Mouse (Mus musculus): Measurements from ENCODE around the gene Tnc. TPM values are rescaled to one million over a fixed set of nuclear protein-coding genes. Genes with fewer than 3 reads are reported as not detected.

Gene Tnc
- polyA plus RNA-seq, 1 experiment: 0.51 TPM

GRCm38 (mm10) chr4:63990216-63990615 is 56.6 kb downstream of the Tnc start:
- Histone ChIP-seq H3K27ac (ENCODE audit: insufficient read depth, low read length) (no peak overlapping the region), H3K4me1 (ENCODE audit: control insufficient read depth, insufficient read depth, insufficient read length) (no peaks in the 10 kb centered on the region), H3K4me3 (ENCODE audit: extremely low read depth, insufficient read depth, insufficient read length) (no peak overlapping the region), H3K27me3 (ENCODE audit: control insufficient read depth, insufficient read depth, low read length) (no peaks in the 10 kb centered on the region), H3K36me3 (ENCODE audit: control insufficient read depth, insufficient read depth, low read length) (no peaks in the 10 kb centered on the region)
- WGBS: 95% methylated on average over 1 of the region's 1 CpGs
- TF ChIP-seq CTCF (IDR thresholded peaks at IDR 0.05; ENCODE audit: extremely low read depth, insufficient read depth, insufficient read length, insufficient replicate concordance): no peak
- TF ChIP-seq POLR2A (IDR thresholded peaks at IDR 0.05; ENCODE audit: low read depth, low read length): no peak
- DNase-seq (ENCODE audit: low read depth in 1 of 2, low spot score in 2 of 2): no peak

- H3K4me1 ChIP-seq (ENCODE audit: control insufficient read depth, insufficient read depth, insufficient read length): no peaks in the 10 kb centered on the region
- TF ChIP-seq CTCF (IDR thresholded peaks at IDR 0.05; ENCODE audit: extremely low read depth, insufficient read depth, insufficient read length, insufficient replicate concordance) (no peak), POLR2A (IDR thresholded peaks at IDR 0.05; ENCODE audit: low read depth, low read length) (no peak)
- H3K4me3 ChIP-seq (ENCODE audit: extremely low read depth, insufficient read depth, insufficient read length): no peak overlapping the region
- 91% methylated on average over 5 of the region's 5 CpGs for WGBS
- no peak overlapping the region for H3K27ac ChIP-seq (ENCODE audit: insufficient read depth, low read length)
- no peak for DNase-seq (ENCODE audit: low read depth in 1 of 2, low spot score in 2 of 2)
- no peaks in the 10 kb centered on the region for H3K36me3 ChIP-seq (ENCODE audit: control insufficient read depth, insufficient read depth, low read length)
- no peaks in the 10 kb centered on the region for H3K27me3 ChIP-seq (ENCODE audit: control insufficient read depth, insufficient read depth, low read length)
Measured at GRCm38 (mm10) chr4:63988090-63988489, 58.7 kb downstream of the Tnc start.

DNA sequence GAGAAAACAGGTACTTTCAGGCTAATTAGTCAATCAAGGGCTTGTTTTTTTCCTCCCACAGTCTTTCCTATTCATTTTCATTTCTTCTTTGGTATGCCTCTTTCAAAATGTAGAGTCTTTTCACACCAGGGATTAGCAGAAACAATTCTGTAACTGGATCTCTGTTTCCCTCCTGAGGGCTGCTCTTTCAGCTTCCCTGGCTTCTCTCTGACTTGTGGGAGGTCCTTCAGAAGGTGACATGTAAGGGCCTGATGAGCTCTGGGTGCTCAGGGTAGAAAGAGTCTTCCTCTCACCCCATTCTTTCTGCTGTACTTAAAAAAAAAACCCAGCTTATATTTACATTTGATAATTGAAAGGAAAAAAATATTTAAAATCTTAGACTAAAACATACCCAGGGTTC is 60.2 kb downstream of the Tnc start:
- DNase-seq (ENCODE audit: low read depth in 1 of 2, low spot score in 2 of 2): no peak
- Histone ChIP-seq H3K4me1 (ENCODE audit: control insufficient read depth, insufficient read depth, insufficient read length) (no peaks in the 10 kb centered on the region), H3K36me3 (ENCODE audit: control insufficient read depth, insufficient read depth, low read length) (no peaks in the 10 kb centered on the region), H3K27ac (ENCODE audit: insufficient read depth, low read length) (no peak overlapping the region), H3K27me3 (ENCODE audit: control insufficient read depth, insufficient read depth, low read length) (no peaks in the 10 kb centered on the region), H3K4me3 (ENCODE audit: extremely low read depth, insufficient read depth, insufficient read length) (no peak overlapping the region)
- TF ChIP-seq CTCF (IDR thresholded peaks at IDR 0.05; ENCODE audit: extremely low read depth, insufficient read depth, insufficient read length, insufficient replicate concordance): no peak
- TF ChIP-seq POLR2A (IDR thresholded peaks at IDR 0.05; ENCODE audit: low read depth, low read length): no peak

- no peaks in the 10 kb centered on the region for H3K27me3 ChIP-seq (ENCODE audit: control insufficient read depth, insufficient read depth, low read length)
- no peak for DNase-seq (ENCODE audit: low read depth in 1 of 2, low spot score in 2 of 2)
- TF ChIP-seq CTCF (IDR thresholded peaks at IDR 0.05; ENCODE audit: extremely low read depth, insufficient read depth, insufficient read length, insufficient replicate concordance) (no peak), POLR2A (IDR thresholded peaks at IDR 0.05; ENCODE audit: low read depth, low read length) (no peak)
- WGBS: 85% methylated on average over 8 of the region's 8 CpGs
- H3K27ac ChIP-seq (ENCODE audit: insufficient read depth, low read length): no peak overlapping the region
- H3K4me1 ChIP-seq (ENCODE audit: control insufficient read depth, insufficient read depth, insufficient read length): no peaks in the 10 kb centered on the region
- no peaks in the 10 kb centered on the region for H3K36me3 ChIP-seq (ENCODE audit: control insufficient read depth, insufficient read depth, low read length)
- H3K4me3 ChIP-seq (ENCODE audit: extremely low read depth, insufficient read depth, insufficient read length): no peak overlapping the region
Measured at GRCm38 (mm10) chr4:63983098-63983445, 63.7 kb downstream of the Tnc start.

DNA sequence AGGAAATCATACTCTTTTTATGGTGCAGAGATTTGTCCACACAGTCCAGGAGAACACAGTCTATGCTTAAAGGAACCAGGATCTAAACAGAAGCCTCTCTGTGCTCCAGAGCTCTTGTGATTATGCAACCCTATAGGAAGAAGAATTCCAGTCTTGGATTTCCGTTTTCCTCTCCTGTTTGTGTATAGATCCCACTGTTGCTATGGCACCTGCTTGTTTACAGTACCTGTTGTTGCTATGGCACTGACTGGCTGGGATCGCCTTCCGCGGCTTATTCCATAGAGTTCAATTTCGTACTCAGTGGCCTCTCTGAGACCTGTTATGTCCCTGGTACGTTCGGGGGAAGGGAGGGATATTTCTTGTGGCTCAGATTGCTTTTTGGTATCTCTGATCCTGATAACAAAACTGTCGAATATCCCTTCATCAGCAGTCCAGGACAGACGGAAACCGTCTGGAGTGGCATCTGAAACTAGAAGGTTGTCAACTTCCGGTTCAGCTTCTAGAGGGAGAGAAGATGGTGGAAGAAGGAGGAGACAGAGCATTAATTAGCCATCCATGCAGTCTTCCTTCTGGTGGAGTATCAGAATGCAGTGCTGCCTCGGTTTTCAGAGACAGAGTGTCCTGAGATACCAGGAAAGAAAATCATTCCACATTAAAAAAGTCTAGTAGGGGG is 64.3 kb downstream of the Tnc start:
- Histone ChIP-seq H3K27ac (ENCODE audit: insufficient read depth, low read length) (no peak overlapping the region), H3K4me1 (ENCODE audit: control insufficient read depth, insufficient read depth, insufficient read length) (no peaks in the 10 kb centered on the region), H3K36me3 (ENCODE audit: control insufficient read depth, insufficient read depth, low read length) (no peaks in the 10 kb centered on the region), H3K4me3 (ENCODE audit: extremely low read depth, insufficient read depth, insufficient read length) (no peak overlapping the region), H3K27me3 (ENCODE audit: control insufficient read depth, insufficient read depth, low read length) (no peaks in the 10 kb centered on the region)
- WGBS: 89% methylated on average over 12 of the region's 12 CpGs
- DNase-seq (ENCODE audit: low read depth in 1 of 2, low spot score in 2 of 2): no peak
- no peak for TF ChIP-seq POLR2A (IDR thresholded peaks at IDR 0.05; ENCODE audit: low read depth, low read length)
- no peak for TF ChIP-seq CTCF (IDR thresholded peaks at IDR 0.05; ENCODE audit: extremely low read depth, insufficient read depth, insufficient read length, insufficient replicate concordance)

DNA sequence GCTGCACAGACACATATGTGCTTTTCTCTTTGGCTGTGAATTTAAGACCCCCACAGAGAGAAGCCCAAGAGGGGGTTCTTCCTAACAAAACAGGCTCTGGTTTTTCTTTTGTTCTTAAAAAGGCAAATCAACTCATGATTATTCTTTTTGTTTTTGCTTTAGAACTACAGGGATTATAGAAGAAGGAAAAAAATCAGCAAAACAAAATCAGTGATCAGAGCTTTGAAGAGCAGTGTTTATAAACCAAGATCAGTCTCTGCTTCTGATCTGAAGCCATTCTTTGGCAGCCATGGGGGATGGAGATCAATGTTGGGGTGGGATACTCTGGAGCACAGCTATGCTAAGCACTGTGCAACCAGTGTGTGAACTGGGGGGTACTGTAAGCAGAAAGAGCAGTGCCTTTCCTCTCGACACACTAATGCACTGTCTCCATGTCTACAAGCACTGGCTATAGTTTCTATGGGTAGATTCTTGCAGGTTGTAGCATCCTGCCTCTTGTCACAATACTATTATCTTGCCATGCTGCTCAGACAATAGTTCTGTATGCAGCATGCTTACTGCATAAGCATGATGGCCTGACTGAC is 66.5 kb downstream of the Tnc start:
- 78% methylated on average over 1 of the region's 1 CpGs for WGBS
- H3K36me3 ChIP-seq (ENCODE audit: control insufficient read depth, insufficient read depth, low read length): no peaks in the 10 kb centered on the region
- H3K27ac ChIP-seq (ENCODE audit: insufficient read depth, low read length): no peak overlapping the region
- TF ChIP-seq CTCF (IDR thresholded peaks at IDR 0.05; ENCODE audit: extremely low read depth, insufficient read depth, insufficient read length, insufficient replicate concordance) (no peak), POLR2A (IDR thresholded peaks at IDR 0.05; ENCODE audit: low read depth, low read length) (no peak)
- H3K4me1 ChIP-seq (ENCODE audit: control insufficient read depth, insufficient read depth, insufficient read length): no peaks in the 10 kb centered on the region
- DNase-seq (ENCODE audit: low read depth in 1 of 2, low spot score in 2 of 2): no peak
- H3K27me3 ChIP-seq (ENCODE audit: control insufficient read depth, insufficient read depth, low read length): no peaks in the 10 kb centered on the region
- no peak overlapping the region for H3K4me3 ChIP-seq (ENCODE audit: extremely low read depth, insufficient read depth, insufficient read length)

- TF ChIP-seq POLR2A (IDR thresholded peaks at IDR 0.05; ENCODE audit: low read depth, low read length) (no peak), CTCF (IDR thresholded peaks at IDR 0.05; ENCODE audit: extremely low read depth, insufficient read depth, insufficient read length, insufficient replicate concordance) (no peak)
- Histone ChIP-seq H3K4me3 (ENCODE audit: extremely low read depth, insufficient read depth, insufficient read length) (no peak overlapping the region), H3K27me3 (ENCODE audit: control insufficient read depth, insufficient read depth, low read length) (no peaks in the 10 kb centered on the region), H3K36me3 (ENCODE audit: control insufficient read depth, insufficient read depth, low read length) (no peaks in the 10 kb centered on the region), H3K27ac (ENCODE audit: insufficient read depth, low read length) (no peak overlapping the region), H3K4me1 (ENCODE audit: control insufficient read depth, insufficient read depth, insufficient read length) (no peaks in the 10 kb centered on the region)
- 72% methylated on average over 2 of the region's 2 CpGs for WGBS
- DNase-seq (ENCODE audit: low read depth in 1 of 2, low spot score in 2 of 2): no peak
Measured at GRCm38 (mm10) chr4:63979635-63980034, 67.2 kb downstream of the Tnc start.

All from spleen, adult 2 months (tissue).